Mouse (Mus musculus): ENCODE measurements around the gene Ttc7b.

- TF ChIP-seq POLR2A (IDR thresholded peaks at IDR 0.05; ENCODE audit: borderline replicate concordance, extremely low read depth, insufficient read depth, insufficient read length, poor library complexity, severe bottlenecking) (no peak), CTCF (IDR thresholded peaks at IDR 0.05; ENCODE audit: borderline replicate concordance, extremely low read depth, insufficient read depth, insufficient read length) (no peak)
Measured at GRCm38 (mm10) chr12:100542076-100542475, 21.4 kb upstream of the Ttc7b start.

All from brain, embryonic 14.5 days (tissue).